Mouse (Mus musculus) adrenal gland, postnatal 25 days (tissue): Measurements from ENCODE around the gene Vmn2r107. TPM values are rescaled to one million over a fixed set of nuclear protein-coding genes. Genes with fewer than 3 reads are reported as not detected.

ENCODE experiments used
- DNase-seq: peaks from one replicate; pipeline ENCODE4 v3.0.0; 2021; ENCODE audit warnings: mixed read lengths
- long read RNA-seq: library from polyadenylated mRNA; stranded (forward); transcript quantifications from one replicate; pipeline ENCODE4 v2.0.0, GENCODE M21; 2021
- total RNA-seq: library from RNA; stranded (reverse); gene quantifications from 2 replicates; pipeline ENCODE4 v1.2.3, GENCODE M21; 2021

Gene Vmn2r107
- total RNA-seq = not detected in 2 replicates
- long read RNA-seq = 0 reads

DNA sequence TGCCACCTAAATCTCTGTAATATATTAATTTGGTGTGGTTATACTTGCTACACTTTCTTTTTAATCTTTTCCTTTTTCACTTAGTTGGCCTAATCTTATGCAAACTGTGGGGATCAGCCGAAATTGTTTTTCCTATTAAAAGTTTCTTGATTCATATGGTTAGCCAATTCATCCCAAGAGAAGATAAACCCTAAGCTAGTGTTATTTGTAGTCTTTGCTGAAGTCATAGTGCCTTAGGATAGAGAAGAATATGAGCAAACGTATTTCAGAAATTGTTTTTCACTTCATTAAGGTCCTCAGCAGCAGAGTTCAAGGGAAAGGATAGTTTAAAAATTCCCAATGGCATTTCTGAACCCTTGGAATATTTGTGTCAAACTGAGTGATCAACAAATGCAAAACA lies at the start of gene Vmn2r107:
Gene Vmn2r107, plus strand, starts transcription at position 301 of the 400 bp plus-strand sequence.
- DNase-seq = no peak

DNA sequence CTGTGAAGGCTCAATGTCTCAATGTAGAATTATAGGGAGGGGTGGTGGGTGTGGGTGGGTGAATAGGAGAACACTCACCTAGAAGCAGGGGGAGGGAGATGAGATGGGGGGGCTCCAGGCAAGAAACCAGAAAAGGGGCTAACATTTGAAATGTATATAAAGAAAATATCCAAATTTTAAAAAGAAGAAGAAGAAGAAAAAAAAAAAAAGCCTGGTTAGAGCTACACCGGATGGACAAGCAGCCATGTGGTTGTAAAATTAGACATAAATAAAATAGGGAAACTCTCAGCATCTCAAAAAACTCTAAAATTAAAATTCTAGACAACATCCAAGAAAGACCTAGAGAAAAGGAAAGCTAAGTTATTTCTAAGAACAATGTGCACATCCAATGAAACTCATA lies 39.3 kb upstream of the Vmn2r107 start:
- no peak for DNase-seq

DNA sequence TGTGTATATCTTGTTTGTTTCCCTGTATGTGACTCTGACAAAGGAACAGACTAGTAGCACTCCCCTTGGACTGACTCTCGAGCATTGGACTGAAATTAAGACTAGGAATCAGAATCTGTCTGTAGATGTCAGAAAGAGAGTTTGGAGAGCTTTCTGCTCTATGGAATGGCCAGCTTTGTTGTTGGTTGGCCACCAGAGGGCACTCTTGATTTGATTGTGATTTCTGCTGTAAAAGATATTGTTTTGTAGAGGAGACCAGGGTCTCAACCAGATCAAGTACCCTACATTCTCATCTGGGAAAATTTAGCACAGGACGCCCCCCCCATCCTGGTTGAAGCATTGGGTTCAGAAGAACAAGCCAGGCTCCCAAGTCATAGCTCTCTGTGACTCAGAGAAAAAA lies 54.1 kb downstream of the Vmn2r107 start:
- no peak for DNase-seq

DNA sequence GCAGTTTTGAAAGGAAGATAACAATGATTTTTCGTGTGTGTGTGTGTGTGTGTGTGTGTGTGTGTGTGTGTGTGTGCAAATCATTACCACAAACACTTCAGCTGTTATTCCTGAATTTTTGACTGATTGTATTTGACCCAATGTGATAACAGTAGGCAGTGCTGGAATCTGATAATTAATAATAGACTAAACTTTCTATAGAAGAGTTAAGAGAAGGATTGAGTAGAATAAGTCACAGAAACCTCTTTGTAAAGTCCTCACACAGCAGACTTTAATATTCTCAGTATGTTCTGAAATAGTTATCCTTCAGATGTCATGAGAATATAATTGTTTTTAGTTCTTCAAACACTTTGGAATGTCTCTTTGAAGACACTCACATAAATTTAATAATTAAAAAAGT lies 68.8 kb downstream of the Vmn2r107 start, which contains the start of gene Vmn1r224:
Gene Vmn1r224, plus strand, starts transcription at position 301 of the 400 bp plus-strand sequence.
- DNase-seq = no peak

Other genes starting within 250 kb of the Vmn2r107 start
- gene Fpr-rs7, start 231.0 kb upstream of the Vmn2r107 start, total RNA-seq = not detected in 2 replicates
- gene Fpr-rs6, start 162.1 kb upstream of the Vmn2r107 start, total RNA-seq = not detected in 2 replicates
- not detected in 2 replicates for gene Vmn2r105, start 110.2 kb upstream of the Vmn2r107 start, total RNA-seq
- not detected in 2 replicates for gene Vmn2r106, start 59.7 kb upstream of the Vmn2r107 start, total RNA-seq
- gene Vmn1r224, start 68.9 kb downstream of the Vmn2r107 start, total RNA-seq = not detected in 2 replicates
- not detected in 2 replicates for gene Vmn2r108, start 136.1 kb downstream of the Vmn2r107 start, total RNA-seq
- gene Vmn1r225, start 152.9 kb downstream of the Vmn2r107 start, total RNA-seq = not detected in 2 replicates
- not detected in 2 replicates for gene Vmn2r109, start 219.5 kb downstream of the Vmn2r107 start, total RNA-seq